Mouse (Mus musculus): ENCODE measurements at regions not wholly inside any gene's neighbourhood (a gene's known extent, or its start where the extent isn't known, plus 50 kb on each side); places are given as distances from the start of the nearest gene placed in this dataset.

DNA sequence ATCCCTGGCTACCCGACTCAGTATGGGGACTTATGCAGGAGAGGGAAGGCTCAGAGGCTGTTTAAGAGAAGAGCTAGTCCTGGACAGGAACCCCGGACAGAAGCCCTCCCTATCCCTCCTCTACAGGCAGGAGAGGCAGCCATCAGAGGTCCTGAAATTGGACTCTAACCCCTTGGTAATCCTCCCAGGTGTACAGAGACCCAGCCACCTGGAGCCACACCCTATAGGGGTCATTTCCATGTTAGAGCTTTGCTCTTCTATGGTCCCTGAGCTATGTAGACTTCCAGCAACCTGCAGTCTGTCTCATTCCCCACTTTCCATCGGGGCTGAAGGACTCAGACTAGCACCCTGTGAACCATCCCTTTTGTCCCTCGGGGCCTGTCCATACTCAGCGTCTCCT is 84.2 kb upstream of the Rpl38 start:
- no peak for TF ChIP-seq EP300 (IDR thresholded peaks at IDR 0.05; ENCODE audit: low read length)
- no peak for TF ChIP-seq MXI1 (IDR thresholded peaks at IDR 0.05; ENCODE audit: low read depth, low read length)
- no peak for TF ChIP-seq CTCF (conservative IDR thresholded peaks at IDR 0.05 in 1 of 2, IDR thresholded peaks at IDR 0.05 in 1 of 2; ENCODE audit: low read depth in 2 of 2, low read length in 2 of 2)
- TF ChIP-seq ZC3H11A (IDR thresholded peaks at IDR 0.05; ENCODE audit: low read depth, low read length): no peak
- no peak for TF ChIP-seq POLR2A (IDR thresholded peaks at IDR 0.05; ENCODE audit: low read depth, low read length)
- no peak for TF ChIP-seq E2F4 (IDR thresholded peaks at IDR 0.05; ENCODE audit: insufficient replicate concordance, low read depth, low read length)
- no peak for TF ChIP-seq JUN (IDR thresholded peaks at IDR 0.05; ENCODE audit: insufficient read depth, low read depth, low read length)
- TF ChIP-seq ETS1 (conservative IDR thresholded peaks at IDR 0.05; ENCODE audit: low read depth, low read length): no peak
- no peak for TF ChIP-seq CHD2 (IDR thresholded peaks at IDR 0.05; ENCODE audit: low read length)
- TF ChIP-seq MAX (IDR thresholded peaks at IDR 0.05; ENCODE audit: low read length): no peak
- TF ChIP-seq USF1 (IDR thresholded peaks at IDR 0.05; ENCODE audit: low read depth, low read length): no peak
- TF ChIP-seq UBTF (IDR thresholded peaks at IDR 0.05; ENCODE audit: low read depth, low read length): no peak
- no peak for TF ChIP-seq CHD1 (IDR thresholded peaks at IDR 0.05; ENCODE audit: low read depth, low read length)
- TF ChIP-seq TCF12 (IDR thresholded peaks at IDR 0.05; ENCODE audit: low read depth, low read length): no peak

Data from CH12.LX (cell line).